Comparison of ENCODE assay signal across 8 mouse cellular contexts in the genomic region with DNA sequence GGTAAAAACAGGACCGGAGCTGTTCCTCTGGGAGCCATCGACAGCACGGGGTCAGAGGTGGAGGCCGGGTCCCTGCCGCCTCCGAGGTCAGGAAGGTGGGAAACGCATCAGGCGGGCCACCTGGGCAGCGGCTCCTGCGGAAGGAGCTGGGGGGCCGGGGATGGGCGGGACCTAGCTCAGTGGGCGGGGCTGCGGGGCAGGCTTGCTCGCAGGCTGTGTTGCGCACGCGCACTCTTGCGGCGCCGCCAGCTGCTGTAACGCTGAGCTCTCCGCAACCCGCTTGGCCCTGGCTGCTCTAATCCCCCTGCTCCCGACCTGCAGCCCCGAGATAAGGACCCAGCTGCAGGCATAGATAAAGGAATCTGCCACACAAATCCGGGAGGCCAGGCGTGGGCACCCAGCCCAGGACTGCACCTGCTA. TPM values are rescaled to one million over a fixed set of nuclear protein-coding genes. Genes with fewer than 3 reads are reported as not detected.
DNase-seq lines count a peak whose midpoint lies in the region; ATAC-seq and TF ChIP-seq lines count a peak whose summit lies in the region.

No protein-coding gene starts in this region.

- peak; percentile 85 for DNase-seq in MEL-GATA-1-ER (ENCODE audit: extremely low read depth, low read depth)
- peak; percentile 86 to 89 for DNase-seq in cerebellum, adult 2 months
- peak; percentile 96 for DNase-seq in forebrain, postnatal 0 days
- DNase-seq in layer of hippocampus, postnatal 14 days (ENCODE audit: low spot score in 2 of 2), result peak; percentile 79 to 89
- peak; percentile 90 for DNase-seq in lung, postnatal 10 days
- peak; percentile 90 for DNase-seq in retina, adult 2 months (ENCODE audit: low read depth, low spot score)
- peak; percentile 94 for DNase-seq in thymus, postnatal 25 days

- no peak for TF ChIP-seq CTCF in cerebellum, adult 2 months (IDR thresholded peaks at IDR 0.05; ENCODE audit: borderline replicate concordance, insufficient read depth, low read depth, low read length)
- no peak for TF ChIP-seq CTCF in forebrain, postnatal 0 days (IDR thresholded peaks at IDR 0.05; ENCODE audit: low read depth)

- H3K9ac ChIP-seq in forebrain, postnatal 0 days, result peak overlapping the region; percentile 69

- WGBS in cerebellum, adult 2 months, result 1% methylated on average over 15 of the region's 28 CpGs
- WGBS in forebrain, postnatal 0 days, result 2% methylated on average over 28 of the region's 28 CpGs

- peak overlapping the region; percentile 86 for H3K4me3 ChIP-seq in cerebellum, adult 2 months (replicated peaks; ENCODE audit: insufficient read depth, low read depth, low read length)
- H3K4me3 ChIP-seq in forebrain, postnatal 0 days (ENCODE audit: low read depth, low read length), result peak overlapping the region; percentile 53

- TF ChIP-seq POLR2A in cerebellum, adult 2 months (IDR thresholded peaks at IDR 0.05; ENCODE audit: borderline replicate concordance, insufficient read depth, low read length), result peak; percentile 84; the same call in 1 of the 2 replicates

- H3K4me2 ChIP-seq in forebrain, postnatal 0 days (ENCODE audit: low read depth), result peak overlapping the region; percentile 85

- H3K36me3 ChIP-seq in forebrain, postnatal 0 days (ENCODE audit: insufficient read depth), result peaks cover 5% of the 10 kb centered on the region

- no peaks in the 10 kb centered on the region for H3K27me3 ChIP-seq in cerebellum, adult 2 months (ENCODE audit: control insufficient read depth, insufficient read depth, low read length)
- H3K27me3 ChIP-seq in forebrain, postnatal 0 days (ENCODE audit: insufficient read depth, low read length), result peaks cover 10% of the 10 kb centered on the region

- ATAC-seq in forebrain, postnatal 0 days, result peak; percentile 61
- ATAC-seq in hematopoietic stem cell, adult 5-6 weeks (replicated peaks in 1 of 2; ENCODE audit: insufficient read depth in 1 of 2, low FRiP score in 2 of 2, low TSS enrichment in 1 of 2, low read depth in 1 of 2, poor library complexity in 2 of 2, severe bottlenecking in 2 of 2), result peak; percentile 35 to 40

- H3K27ac ChIP-seq in cerebellum, adult 2 months (ENCODE audit: insufficient read depth, low read length), result peak overlapping the region; percentile 91
- peak overlapping the region; percentile 93 for H3K27ac ChIP-seq in forebrain, postnatal 0 days (ENCODE audit: low read depth, low read length)

- H3K4me1 ChIP-seq in cerebellum, adult 2 months (ENCODE audit: control insufficient read depth, insufficient read depth, low read length), result peaks cover 17% of the 10 kb centered on the region
- peaks cover 17% of the 10 kb centered on the region for H3K4me1 ChIP-seq in forebrain, postnatal 0 days (ENCODE audit: insufficient read depth)

- H3K9me3 ChIP-seq in forebrain, postnatal 0 days (ENCODE audit: low read length), result no peaks in the 10 kb centered on the region

RNA-seq across cellular contexts. Expression of a gene that starts 2.6 kb away (rescaled TPM):
- 168 and 169 TPM in 2 replicates for polyA plus RNA-seq in cerebellum, adult 2 months (2012; rRNA removed)
- 75.1 and 75.3 TPM in 2 replicates for total RNA-seq in forebrain, postnatal 0 days (2014; rRNA removed)
- polyA plus RNA-seq in forebrain, postnatal 0 days (2015; fragmentation: Nextera tagmentation; extraction: Ambion mirVana), result 70.4 and 79.9 TPM in 2 replicates
- 21.0 and 26.2 TPM in 2 replicates for total RNA-seq in hematopoietic stem cell, adult 5-6 weeks (2017)
- 10 to 100 TPM; 60.9 to 66.3 TPM for total RNA-seq in layer of hippocampus, postnatal 14 days (2021)

RNA-seq across cellular contexts. Expression of a gene that starts 4.7 kb away (rescaled TPM):
- 7.2 and 9.3 TPM in 2 replicates for polyA plus RNA-seq in cerebellum, adult 2 months (2012; rRNA removed)
- 1.9 and 5.4 TPM in 2 replicates for total RNA-seq in forebrain, postnatal 0 days (2014; rRNA removed)
- polyA plus RNA-seq in forebrain, postnatal 0 days (2015; fragmentation: Nextera tagmentation; extraction: Ambion mirVana), result 2.7 and 2.8 TPM in 2 replicates
- not detected in 2 replicates for total RNA-seq in hematopoietic stem cell, adult 5-6 weeks (2017)
- total RNA-seq in layer of hippocampus, postnatal 14 days (2021), result 1 to 10 TPM; 2.1 to 3.0 TPM

RNA-seq across cellular contexts. Expression of a gene that starts 8.0 kb away (rescaled TPM):
- polyA plus RNA-seq in cerebellum, adult 2 months (2012; rRNA removed), result 3.0 and 3.5 TPM in 2 replicates
- total RNA-seq in forebrain, postnatal 0 days (2014; rRNA removed), result 0.69 and 0.71 TPM in 2 replicates
- 0.14 and 0.25 TPM in 2 replicates for polyA plus RNA-seq in forebrain, postnatal 0 days (2015; fragmentation: Nextera tagmentation; extraction: Ambion mirVana)
- 1.4 TPM in 1 of 2 replicates, not detected in the other for total RNA-seq in hematopoietic stem cell, adult 5-6 weeks (2017)
- under 1 TPM; 0.35 to 0.57 TPM for total RNA-seq in layer of hippocampus, postnatal 14 days (2021)

RNA-seq across cellular contexts. Expression of a gene that starts 44.2 kb away (rescaled TPM):
- polyA plus RNA-seq in cerebellum, adult 2 months (2012; rRNA removed), result 17.0 and 18.2 TPM in 2 replicates
- total RNA-seq in forebrain, postnatal 0 days (2014; rRNA removed), result 23.2 and 33.7 TPM in 2 replicates
- 24.3 and 26.9 TPM in 2 replicates for polyA plus RNA-seq in forebrain, postnatal 0 days (2015; fragmentation: Nextera tagmentation; extraction: Ambion mirVana)
- 12.5 and 12.9 TPM in 2 replicates for total RNA-seq in hematopoietic stem cell, adult 5-6 weeks (2017)
- total RNA-seq in layer of hippocampus, postnatal 14 days (2021), result 10 to 100 TPM; 10.4 to 12.5 TPM

RNA-seq across cellular contexts. Expression of a gene that starts 44.4 kb away (rescaled TPM):
- polyA plus RNA-seq in cerebellum, adult 2 months (2012; rRNA removed), result 518 and 557 TPM in 2 replicates
- total RNA-seq in forebrain, postnatal 0 days (2014; rRNA removed), result 191 TPM in 2 replicates
- 576 and 730 TPM in 2 replicates for polyA plus RNA-seq in forebrain, postnatal 0 days (2015; fragmentation: Nextera tagmentation; extraction: Ambion mirVana)
- total RNA-seq in hematopoietic stem cell, adult 5-6 weeks (2017), result 42.8 and 67.8 TPM in 2 replicates
- total RNA-seq in layer of hippocampus, postnatal 14 days (2021), result 100 to 1,000 TPM; 220 to 270 TPM

Comparison
In these comparisons a context has a peak if more than half of its experiments do, and no peak if none do; other contexts are left out.
1. Peak in every context shown above with its lines: DNase-seq, ATAC-seq, H3K4me3 ChIP-seq and H3K27ac ChIP-seq.